Mouse (Mus musculus) adrenal gland (tissue): Measurements from ENCODE around the gene Sfxn3.

ENCODE experiments used
- intact Hi-C: fragments of 180-260 bp; cut with DNase I; formaldehyde crosslinking; loops from one replicate; pipeline ENCODE4 v1.15.1; 2025

Sfxn3 gene

DNA sequence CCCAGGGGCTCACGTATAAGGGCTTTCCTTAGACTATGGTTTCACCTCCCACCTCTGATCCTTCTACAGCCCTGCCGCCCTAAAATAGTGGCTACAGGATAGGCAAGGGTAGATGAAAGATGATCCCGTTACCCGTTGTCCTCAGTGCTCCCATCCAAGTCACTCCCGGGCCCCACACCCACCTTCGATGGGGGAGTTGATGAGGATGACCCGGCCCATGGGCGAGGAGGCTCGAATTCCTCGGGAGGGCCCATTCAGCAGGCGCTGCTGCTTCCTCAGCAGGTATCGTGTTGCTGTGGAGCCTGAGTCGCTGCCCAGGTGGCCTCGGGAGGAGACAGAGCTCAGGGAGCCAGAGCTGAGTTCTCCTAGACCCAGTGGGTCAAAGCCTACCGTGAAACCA, 2.1 kb upstream of the Sfxn3 start:
- intact Hi-C loops, result no loop called here

DNA sequence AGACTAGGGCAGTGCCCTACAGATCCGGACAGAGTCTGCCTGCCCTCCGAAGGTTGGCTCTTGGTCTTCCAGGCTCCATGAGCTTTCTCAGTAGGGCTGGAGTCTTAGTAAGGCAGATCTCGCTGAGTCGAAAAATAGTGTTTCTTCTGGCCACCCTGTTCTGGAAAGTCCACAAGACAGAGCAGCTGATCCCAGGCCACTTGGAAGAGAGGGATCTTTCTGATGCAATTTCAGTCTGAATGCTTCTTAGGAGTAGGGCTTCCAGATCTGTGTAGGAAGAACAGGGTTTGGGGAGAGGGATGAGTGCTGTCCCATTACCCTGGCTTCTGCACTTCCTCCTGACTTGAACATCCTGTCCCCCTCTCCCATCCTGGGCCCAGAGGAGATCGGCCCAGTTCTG, 1.7 kb upstream of the Sfxn3 start, which contains the start of gene Pdzd7:
TSS of gene Pdzd7 (minus strand) at position 67 of the 400 bp plus-strand sequence.
- intact Hi-C loops, result no loop called here

DNA sequence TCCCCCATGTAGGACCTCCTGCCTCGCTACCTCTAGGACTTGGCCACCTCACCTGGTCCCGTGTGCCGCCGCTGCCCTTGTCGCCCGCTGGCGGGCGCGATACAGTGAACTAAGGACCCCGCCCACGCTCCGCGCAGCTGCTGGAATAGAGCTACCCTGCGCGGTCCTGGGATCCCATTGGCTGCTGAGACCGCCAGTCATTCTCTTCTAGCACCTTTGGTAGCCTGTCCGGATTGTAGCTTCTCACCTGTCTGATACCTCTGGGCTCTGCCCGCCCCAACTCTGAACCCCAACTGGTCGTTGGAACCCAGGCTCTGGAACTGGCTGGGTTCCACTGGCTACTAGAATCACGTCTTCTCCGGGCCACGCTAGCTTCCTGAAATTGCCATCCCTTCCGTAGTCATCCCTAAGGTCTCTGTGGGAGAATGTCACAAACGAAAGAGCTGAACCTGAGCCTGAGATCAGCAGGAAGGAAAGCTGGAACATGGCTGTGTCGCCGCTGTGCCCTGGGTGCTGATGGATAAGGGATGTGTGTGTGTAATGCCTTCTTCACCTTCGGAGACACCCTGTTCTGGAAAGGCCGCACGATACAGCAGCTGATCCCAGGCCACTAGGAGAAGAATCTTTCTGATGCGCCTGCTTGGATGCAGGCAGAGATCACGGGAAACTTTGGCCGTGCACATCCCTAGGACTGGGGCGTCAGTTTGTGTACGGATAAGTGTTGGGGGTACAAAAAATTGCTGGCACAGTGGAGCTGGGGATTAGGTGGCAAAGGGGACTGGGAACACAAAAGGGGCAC, 581 bp upstream of the Sfxn3 start:
- intact Hi-C loops, result no loop called here

DNA sequence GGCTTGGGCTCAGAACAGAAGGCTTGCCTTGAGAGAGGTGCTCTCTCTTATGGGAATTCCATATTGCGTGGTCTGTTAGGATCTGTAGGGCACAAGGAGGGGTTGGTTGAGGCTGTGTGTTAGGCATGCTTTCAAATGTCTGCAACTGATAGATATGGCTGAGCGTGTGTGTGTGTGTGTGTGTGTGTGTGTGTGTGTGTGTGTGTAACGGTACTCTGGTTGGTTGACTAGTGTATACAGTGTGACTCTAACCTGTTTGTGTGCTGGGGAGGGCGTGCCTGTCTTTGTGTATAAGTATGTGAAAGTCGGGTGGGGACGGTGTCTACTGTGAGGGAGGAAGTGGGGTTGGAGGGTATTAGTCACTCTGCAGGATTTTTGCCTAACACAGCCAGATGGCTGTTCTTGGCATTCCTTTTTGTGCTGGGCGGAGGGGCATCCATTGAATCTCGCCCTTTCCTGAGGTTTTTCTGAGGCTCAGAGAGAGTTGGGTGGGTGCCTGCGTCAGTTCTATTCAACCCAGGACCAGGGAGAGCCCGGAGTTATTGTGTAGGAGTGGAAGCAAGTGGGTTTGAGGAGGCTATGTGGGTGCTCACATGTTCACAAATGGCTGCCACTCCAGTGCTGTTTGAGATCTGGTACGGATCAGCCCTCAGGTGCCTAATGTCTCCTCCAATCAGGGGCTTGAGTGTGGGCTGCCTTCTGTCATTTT, 786 bp downstream of the Sfxn3 start:
- intact Hi-C loops, result no loop called here

DNA sequence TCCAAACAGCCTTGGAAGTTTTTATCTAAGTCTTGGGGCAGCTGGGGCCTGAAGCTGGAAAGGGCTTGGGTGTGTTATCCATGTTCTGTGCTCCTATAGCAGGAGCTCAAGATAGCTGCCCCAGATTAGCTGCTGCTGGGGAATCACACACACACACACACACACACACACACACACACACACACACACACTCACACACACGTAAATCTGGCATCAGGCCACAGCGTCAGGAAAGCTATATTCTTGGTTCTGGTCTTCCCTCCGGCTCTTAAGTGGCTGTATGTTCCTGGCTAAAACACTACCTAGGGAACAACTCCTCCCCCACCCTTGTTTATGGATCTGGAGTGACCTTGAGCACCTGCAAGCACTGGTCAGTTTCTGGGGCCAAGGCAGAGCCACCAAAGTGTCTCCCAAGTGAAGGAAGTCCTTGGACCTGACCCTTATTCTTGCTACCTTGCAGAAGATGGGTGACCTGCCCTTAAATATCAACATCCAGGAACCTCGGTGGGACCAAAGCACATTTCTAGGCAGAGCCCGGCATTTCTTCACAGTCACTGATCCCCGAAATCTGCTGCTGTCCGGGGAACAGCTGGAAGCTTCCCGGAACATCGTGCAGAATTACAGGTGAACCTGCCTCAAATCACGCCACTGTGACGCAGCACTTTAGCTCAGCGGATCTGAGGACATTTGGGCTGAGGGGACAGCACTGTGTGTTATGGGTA, 1.5 kb downstream of the Sfxn3 start:
- intact Hi-C loops, result no loop called here

DNA sequence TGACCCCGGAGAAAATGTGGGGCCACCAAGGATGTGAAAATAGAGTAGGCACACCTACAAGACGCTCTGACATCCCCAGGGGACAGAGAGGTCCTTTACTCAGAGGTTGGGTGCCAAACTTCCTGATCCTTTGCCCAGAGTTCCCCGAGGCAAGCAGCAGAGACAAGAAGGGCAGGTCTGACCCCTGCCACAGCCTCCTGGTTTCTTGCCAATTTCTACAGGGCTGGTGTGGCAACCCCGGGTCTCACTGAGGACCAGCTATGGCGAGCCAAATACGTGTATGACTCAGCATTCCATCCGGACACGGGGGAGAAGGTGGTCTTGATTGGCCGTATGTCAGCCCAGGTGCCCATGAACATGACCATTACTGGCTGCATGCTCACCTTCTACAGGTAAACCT, 2.2 kb downstream of the Sfxn3 start:
- intact Hi-C loops, result no loop called here

DNA sequence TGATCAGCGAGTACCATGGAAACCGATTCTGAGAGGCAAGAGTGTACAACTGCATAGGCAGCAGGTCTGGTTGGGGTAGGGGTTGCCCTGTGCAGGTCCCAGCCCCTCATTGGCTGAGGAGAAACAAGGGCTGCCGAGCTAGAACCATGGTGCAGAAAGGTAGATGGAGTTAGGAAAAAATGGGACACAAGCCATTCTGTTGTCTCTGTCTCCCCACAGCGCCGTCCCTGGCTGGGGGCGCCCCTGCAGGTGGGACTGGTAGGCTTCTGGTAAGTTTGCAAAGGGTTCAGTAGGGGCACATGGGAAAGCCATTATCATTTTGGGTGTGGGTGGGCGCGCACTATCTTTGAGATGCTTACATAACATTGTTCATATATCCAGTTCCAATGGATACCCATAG, 6.1 kb downstream of the Sfxn3 start:
- intact Hi-C loops, result no loop called here

DNA sequence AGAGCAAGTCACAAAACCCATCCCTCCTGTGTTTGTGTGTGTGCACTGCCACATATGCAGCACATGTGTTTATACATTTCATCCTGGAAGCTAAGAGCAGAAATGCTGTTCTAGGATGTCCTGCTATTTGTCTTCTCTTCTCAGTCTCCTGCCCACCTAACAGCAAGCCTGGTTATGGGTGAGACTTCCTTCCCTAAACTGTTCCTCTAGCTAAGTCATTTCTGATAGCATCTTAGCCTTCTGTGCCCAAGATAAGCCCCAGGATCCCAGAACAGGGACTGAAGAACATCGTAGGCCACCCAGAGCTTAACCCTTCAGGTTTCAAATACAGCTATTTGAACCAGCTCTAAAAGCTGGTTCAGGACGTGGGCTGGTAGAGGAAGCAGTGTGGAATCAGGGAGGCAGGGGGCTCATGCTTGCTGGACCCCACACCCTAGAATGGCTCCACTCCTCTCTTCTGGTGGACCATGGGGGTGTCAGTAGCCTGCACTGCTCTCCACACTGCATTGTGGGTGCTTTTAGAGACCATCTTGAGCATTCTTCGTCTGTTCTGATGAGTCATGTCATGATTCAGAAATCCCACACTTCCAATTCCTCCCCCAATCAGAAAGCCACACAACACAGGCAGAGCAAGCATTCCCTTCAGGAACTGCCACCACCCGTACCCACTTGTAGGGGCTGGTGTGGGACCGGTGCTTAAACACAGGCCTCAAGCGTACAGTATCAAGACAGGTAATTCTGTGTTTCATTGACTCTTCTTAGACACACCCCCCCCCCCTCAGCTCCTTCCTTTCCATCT, 7.8 kb downstream of the Sfxn3 start:
- intact Hi-C loops, result no loop called here

DNA sequence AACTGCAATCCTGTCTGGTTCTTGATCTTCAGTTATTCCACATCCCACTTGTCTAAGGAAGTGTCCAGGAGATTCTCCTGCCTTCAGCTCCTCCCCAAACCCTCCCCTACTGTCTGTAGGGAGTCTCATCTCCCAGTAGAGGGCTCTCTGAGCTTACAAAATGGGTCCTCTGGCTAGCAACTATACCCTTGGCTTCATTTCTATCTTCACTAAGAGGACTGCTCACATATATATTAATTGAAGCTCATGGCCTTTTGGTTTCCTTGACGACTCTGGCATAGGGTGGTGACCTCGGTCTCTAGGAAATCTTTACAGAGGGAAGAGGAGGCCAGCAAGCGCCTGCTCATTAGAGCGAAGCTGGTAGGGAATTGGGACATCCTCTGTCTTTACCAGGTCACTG, 9.1 kb downstream of the Sfxn3 start:
- intact Hi-C loops, result no loop called here

DNA sequence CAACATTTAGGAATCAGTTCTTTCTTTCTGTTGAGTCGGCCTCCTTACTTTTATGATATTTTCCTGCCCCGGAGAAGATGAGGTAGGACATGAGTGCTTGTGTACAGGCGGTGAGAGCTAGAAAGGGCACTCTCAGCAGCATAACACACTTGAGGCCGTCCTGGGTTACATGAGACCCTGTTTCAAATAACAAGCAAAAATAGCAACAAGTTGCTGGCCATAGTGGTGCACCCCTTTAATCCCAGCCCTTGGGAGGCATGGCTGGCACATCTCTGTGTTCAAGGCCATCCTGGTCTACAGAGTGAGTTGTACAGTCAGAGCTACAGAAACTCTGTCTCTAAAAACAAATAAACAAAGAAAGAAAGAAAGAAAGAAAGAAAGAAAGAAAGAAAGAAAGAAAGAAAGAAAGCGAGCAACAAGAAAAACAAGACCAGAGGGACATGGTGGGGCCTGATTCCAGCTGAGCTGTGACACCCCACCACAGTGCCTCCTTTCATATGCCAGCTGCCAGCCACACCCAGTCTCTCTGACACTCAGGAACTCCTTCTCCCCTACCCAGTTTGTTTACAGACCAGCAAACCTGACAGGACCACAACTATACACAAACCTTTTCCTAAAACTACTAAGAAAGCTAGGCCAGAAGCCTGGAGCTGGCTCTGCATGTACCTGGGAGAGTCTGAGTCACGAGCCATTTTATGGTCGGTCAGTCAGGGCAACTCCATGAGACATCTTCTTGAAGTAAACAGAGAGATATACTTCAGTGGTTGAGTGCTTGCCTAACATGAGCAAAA, 9.8 kb downstream of the Sfxn3 start:
- intact Hi-C loops, result no loop called here

DNA sequence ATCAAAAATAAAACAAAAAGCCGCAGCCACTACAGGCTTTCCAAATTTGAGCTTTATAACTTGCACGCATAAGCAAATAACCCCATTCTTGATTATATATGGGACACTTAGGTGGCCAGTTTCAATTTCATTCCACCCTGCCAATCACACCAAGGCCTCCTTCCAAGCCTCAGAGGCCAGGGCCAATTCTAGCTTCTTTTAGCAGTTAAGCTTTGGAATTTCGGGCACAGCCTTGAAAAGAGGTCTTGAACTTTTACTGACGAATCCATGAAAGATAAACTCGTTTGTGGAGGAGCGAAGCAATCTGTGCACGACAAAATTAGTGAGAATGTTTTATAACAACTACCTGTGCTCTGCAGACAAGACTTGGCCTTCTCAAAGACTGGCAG, 10.4 kb downstream of the Sfxn3 start:
- intact Hi-C loops, result no loop called here

DNA sequence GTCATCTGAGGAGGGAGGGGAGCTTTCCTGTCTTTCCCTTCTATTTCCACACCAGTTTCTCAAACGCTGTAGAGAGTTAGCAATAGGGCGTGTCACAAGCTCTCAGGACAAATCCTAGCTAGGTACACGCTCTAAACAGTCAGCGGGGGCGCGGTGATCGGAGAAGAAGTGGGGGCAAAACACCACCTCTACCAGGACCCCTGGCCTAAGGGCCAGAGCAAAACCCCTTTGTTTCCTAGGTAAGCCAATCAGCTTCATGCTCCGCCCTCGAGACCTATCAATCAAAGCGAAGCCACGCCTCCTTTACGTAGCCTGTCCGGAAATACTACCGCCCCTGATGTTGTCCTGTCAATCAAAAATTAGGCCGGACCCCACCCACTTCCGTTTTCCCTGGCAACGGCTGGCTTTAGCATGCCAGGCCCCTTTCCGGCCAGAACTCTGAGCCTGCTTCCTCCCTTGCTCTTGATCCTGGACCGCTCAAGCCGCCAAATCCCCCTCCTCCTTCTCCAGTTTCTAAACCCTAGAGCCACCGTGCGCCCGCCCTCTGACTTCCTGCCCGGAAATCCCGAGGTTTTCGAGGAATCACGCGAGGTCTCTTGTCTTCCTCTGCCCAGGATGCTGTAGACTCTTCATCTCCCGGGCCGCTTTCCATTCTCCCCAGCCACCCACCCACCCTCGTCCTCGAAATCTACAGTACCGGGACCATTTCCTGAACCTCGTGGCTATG, 11.0 kb downstream of the Sfxn3 start:
- intact Hi-C loops, result no loop called here

DNA sequence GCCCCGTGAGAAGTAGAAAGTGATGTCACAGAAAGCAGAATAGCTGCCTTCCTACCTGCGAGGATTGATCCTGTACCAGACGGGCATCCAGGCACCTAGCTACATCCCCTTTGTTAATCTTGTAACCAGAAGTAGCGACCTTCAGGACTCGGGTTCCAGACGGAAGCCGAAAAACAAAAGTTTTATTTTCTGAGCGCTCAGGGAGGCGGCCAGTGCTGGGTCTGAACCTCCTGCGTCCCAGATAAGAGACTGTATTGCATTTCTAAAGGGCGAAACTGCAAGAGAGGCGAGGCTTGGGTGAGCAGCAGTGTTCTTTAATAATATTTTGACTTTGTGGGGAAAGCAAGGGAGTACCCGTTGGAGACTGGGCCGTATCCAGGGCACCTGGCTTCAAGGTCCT, 11.5 kb downstream of the Sfxn3 start:
- intact Hi-C loops, result no loop called here

DNA sequence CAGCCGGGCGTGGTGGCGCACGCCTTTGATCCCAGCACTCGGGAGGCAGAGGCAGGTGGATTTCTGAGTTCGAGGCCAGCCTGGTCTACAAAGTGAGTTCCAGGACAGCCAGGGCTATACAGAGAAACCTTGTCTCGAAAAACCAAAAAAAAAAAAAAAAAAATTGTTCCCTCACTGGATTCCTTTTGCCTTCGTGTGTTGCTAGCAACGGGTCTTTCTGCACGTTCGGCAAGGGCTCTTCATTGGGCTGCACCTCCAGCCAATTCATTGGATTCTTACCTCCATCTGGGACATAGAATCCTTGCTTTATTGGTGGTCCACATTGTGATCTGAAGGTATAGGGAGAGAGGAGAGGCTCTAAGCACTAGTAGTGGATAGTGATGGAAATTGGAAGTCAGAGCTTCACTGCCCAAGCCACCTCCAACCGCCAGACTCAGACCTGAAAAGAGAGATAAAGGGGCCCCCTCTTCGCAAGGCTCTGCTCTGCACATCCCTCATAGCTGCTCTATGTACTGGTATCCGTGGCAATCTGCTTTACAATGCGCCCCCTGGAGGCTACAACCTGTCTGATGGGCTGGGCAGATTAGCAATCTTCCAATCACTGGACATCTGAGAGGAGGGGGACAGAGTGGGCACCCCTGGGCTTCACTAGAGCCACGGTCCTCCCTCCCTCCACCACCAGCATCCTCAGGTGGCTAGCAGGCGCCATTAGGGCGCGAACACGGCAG, 16.4 kb downstream of the Sfxn3 start:
- intact Hi-C loops, result no loop called here

DNA sequence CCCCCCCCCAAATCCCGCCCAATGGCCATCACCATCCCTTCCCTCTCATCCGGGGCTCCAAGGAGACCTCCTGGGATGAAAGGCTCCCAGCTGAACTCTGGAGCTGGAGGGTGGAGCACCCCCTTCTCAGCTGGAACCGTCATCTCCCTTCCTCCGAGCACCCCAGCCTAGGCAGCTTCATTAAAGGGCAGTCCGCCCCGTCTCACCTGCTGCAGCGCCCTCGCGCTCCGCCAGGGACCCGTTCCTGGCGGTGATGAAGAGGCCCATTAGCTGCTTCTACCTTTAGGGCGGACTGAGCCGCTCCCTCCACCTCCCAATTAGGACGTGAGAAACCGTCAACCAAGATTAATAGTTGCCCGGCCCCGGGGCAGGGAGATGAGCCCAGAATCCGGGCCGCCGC, 17.9 kb downstream of the Sfxn3 start:
- intact Hi-C loops, result no loop called here

DNA sequence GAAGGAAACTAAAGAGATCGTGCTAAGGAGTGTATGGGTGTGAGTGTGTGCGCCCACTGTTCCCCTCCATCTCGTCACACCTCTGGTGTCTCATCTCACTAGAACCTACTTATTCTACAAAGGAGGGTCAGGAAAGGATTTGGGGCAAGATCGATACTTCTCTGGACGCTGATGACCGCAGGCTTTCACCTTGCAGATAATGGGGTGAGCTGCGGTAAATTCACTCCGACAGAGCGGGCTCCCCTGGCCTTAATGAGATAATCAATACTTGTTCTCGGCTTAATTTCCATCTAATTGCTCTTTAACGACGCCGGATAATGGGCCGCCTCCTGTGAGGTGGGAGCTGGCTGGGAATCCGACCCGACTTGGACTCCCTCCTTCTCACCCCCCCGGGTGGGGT, 19.9 kb downstream of the Sfxn3 start:
- intact Hi-C loops, result no loop called here

DNA sequence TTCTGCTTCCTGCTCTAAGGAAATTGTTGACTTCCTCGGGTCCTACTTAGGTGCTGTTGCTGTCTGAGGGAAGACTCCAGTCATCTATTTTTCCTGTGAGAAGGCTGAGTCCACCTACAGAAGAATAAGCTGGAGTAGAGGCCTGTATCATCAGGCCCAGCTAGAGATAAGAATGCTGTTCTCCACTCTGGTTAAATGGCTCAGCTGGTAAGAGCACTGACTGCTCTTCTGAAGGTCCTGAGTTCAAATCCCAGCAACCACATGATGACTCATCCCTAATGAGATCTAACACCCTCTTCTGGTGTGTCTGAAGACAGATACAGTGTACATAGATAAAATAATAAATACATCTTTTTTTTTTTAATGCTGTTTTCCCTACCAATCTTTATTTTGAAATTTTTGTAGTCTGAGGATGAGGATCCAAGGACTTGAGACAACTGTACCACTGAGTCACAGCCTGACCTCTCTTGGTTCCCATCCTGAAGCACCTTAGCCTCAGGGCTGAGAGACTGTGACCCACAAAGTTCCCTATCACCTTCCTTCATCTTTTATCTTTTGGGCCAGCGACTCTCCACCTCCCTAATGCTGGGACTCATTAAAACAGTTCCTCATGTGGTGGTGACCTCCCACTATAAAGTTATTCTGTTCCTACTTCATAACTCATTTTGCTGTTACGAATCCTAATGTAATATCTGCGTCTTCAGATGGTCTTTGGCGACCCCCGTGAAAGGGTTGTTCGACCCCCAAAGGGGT, 20.6 kb downstream of the Sfxn3 start:
- intact Hi-C loops, result no loop called here

DNA sequence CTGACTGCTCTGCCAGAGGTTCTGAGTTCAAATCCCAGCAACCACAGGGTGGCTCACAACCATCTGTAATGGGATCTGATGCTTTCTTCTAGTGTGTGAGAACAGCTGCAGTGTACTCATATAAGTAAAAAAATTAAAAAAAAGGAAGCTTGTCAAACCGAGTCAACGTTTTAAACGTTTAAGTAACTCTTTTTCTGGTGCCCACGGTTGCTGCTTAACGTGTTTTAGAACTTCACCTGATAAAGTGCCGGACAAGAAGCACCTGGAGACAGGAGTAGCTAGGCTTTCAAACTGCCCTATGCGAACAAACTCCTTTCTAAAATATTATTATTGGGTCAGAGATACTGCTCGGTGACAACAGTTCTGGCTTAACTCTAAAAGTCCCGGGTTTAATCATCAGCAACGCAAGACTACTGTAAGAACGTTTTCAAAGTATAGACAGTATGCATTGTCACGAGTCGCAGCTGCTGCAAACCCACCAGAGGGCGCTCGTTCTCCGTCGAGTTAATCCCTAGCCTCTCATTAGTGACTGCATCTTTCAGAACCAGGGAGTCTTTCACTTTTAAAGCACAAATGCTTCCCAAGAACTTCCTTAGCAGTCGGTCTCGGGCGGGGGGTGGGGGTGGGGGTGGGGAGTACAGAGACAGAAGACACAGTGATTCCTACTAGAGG, 26.7 kb downstream of the Sfxn3 start:
- intact Hi-C loops, result no loop called here
